Mouse (Mus musculus) forebrain, embryonic 16.5 days (tissue): ENCODE measurements around the gene Asb5. TPM values are rescaled to one million over a fixed set of nuclear protein-coding genes. Genes with fewer than 3 reads are reported as not detected.

Source experiments
- ATAC-seq: fragments of 200-750 bp; cut with Nextera tagmentation; 2 replicates; pipeline ENCODE4 v1.8.0; 2017; ENCODE audit warnings: mild to moderate bottlenecking, moderate library complexity
- H3K27ac ChIP-seq: fragments of 300-500 bp; sonication (generic); 2 replicates; pipeline ENCODE4 v1.5.1; 2014; ENCODE audit warnings: low read length, control low read depth
- H3K27me3 ChIP-seq: fragments of 300-500 bp; sonication (generic); replicated peaks from 2 replicates; pipeline ENCODE4 v1.6.1; 2014; ENCODE audit warnings: low read length; ENCODE audit not compliant: control insufficient read depth, insufficient read depth
- H3K36me3 ChIP-seq: fragments of 300-500 bp; sonication (generic); 2 replicates; pipeline ENCODE4 v1.6.1; 2014; ENCODE audit not compliant: control insufficient read depth, insufficient read depth
- H3K4me1 ChIP-seq: fragments of 300-500 bp; sonication (generic); replicated peaks from 2 replicates; pipeline ENCODE4 v1.6.1; 2014; ENCODE audit warnings: low read length; ENCODE audit not compliant: control insufficient read depth, insufficient read depth
- H3K4me2 ChIP-seq: fragments of 300-500 bp; sonication (generic); 2 replicates; pipeline ENCODE4 v1.6.1; 2014; ENCODE audit warnings: mild to moderate bottlenecking, low read length, control low read depth
- H3K4me3 ChIP-seq: fragments of 300-500 bp; sonication (generic); replicated peaks from 2 replicates; pipeline ENCODE4 v1.5.1; 2014; ENCODE audit warnings: mild to moderate bottlenecking, low read length, control low read depth
- H3K9ac ChIP-seq: fragments of 300-500 bp; sonication (generic); replicated peaks from 2 replicates; pipeline ENCODE4 v1.6.1; 2014; ENCODE audit warnings: low read depth, low read length, control low read depth
- H3K9me3 ChIP-seq: fragments of 300-500 bp; sonication (generic); 2 replicates; pipeline ENCODE4 v1.6.1; 2016; ENCODE audit warnings: low read length; ENCODE audit not compliant: control insufficient read depth
- WGBS: fragments of 180-500 bp; shearing (Covaris S2); extraction: QIAGEN DNeasy Blood & Tissue Kit; methylation state at CpG from one replicate; pipeline ENCODE4 v1.1.7; 2014; 5-methylcytosine and 5-hydroxymethylcytosine counted together
- polyA plus RNA-seq: library from polyadenylated mRNA; unstranded; fragments of >200 nt; fragmentation: Nextera tagmentation; extraction: Ambion mirVana; gene quantifications from 2 replicates; pipeline ENCODE4 v1.2.1, GENCODE M21; 2015

Asb5 gene
- polyA plus RNA-seq, 1 experiment from 2014 or later, result 6.3 TPM

DNA sequence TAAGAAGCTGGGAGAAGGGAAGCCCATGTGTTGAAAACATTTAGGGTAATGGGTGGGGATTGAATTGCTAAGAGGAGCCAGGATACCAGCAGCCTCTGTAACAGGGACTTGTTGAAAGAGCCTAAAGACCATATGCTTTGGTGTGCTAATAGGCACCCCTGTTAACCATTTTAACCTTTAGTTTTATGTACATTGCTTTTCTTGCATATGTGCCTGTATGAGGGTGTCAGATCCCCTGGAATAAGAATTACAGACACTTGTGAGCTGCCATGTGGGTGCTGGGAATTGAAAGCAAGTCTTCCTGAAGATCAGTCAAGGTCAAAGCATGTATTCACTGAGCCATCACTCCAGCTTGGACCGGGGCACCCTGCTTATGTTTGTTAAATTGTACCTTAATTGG is 35.8 kb downstream of the Asb5 start:
- Histone ChIP-seq H3K36me3 (no peaks in the 10 kb centered on the region), H3K9ac (no peak overlapping the region), H3K27me3 (no peaks in the 10 kb centered on the region), H3K4me1 (no peaks in the 10 kb centered on the region), H3K4me3 (no peak overlapping the region), H3K4me2 (no peak overlapping the region), H3K27ac (no peak overlapping the region), H3K9me3 (no peaks in the 10 kb centered on the region)
- 93% methylated on average over 1 of the region's 1 CpGs for WGBS
- ATAC-seq, result no peak

DNA sequence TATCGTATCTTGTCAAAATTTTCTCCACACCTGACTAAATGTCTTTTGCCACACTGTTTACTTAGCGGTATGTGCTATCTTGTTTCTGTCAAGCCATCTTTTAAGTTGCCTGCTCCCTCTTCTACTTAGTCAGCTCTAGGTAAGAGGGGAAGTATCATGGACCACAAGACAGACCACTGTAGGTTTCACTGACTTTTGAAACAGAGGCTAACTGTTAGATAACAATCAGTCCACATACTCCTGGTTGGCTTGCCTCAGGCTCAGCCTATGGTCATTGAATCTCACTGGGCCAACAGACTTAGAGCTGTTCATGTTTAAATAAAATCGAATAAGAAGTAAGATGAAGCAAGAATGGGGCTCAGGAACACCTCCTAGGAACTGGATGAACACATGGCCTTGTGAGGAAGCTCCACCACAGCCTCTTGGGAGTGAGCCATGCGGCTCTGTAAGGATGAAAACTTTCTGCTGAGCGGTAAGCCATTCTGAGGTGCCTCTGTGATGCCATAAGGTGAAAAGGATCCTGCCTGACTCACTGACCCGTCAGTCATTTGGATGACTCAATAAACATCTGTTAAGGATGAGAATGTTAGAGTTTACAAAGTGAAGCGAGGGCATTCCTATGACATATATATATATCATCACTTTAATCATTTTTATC is 36.4 kb downstream of the Asb5 start:
- Histone ChIP-seq H3K9ac (no peak overlapping the region), H3K27me3 (no peaks in the 10 kb centered on the region), H3K27ac (no peak overlapping the region), H3K9me3 (no peaks in the 10 kb centered on the region), H3K36me3 (no peaks in the 10 kb centered on the region), H3K4me2 (no peak overlapping the region), H3K4me3 (no peak overlapping the region), H3K4me1 (no peaks in the 10 kb centered on the region)
- ATAC-seq, result no peak
- 88% methylated on average over 7 of the region's 7 CpGs for WGBS

GRCm38 (mm10) chr8:54567168-54567567 is 37.8 kb downstream of the Asb5 start:
- H3K36me3 ChIP-seq, result no peaks in the 10 kb centered on the region
- peak; percentile 45; the same call in 1 of the 2 replicates for ATAC-seq
- no peak overlapping the region for H3K9ac ChIP-seq
- H3K4me2 ChIP-seq, result no peak overlapping the region
- H3K4me1 ChIP-seq, result no peaks in the 10 kb centered on the region
- no peak overlapping the region for H3K4me3 ChIP-seq
- H3K9me3 ChIP-seq, result no peaks in the 10 kb centered on the region
- WGBS, result 40% methylated on average over 2 of the region's 2 CpGs
- no peak overlapping the region for H3K27ac ChIP-seq
- H3K27me3 ChIP-seq, result no peaks in the 10 kb centered on the region

GRCm38 (mm10) chr8:54570618-54571609 is 41.5 kb downstream of the Asb5 start:
- no peak for ATAC-seq
- Histone ChIP-seq H3K27ac (no peak overlapping the region), H3K4me2 (no peak overlapping the region), H3K9ac (no peak overlapping the region), H3K36me3 (no peaks in the 10 kb centered on the region), H3K9me3 (no peaks in the 10 kb centered on the region), H3K4me3 (no peak overlapping the region), H3K27me3 (no peaks in the 10 kb centered on the region), H3K4me1 (no peaks in the 10 kb centered on the region)
- WGBS, result 76% methylated on average over 15 of the region's 15 CpGs

DNA sequence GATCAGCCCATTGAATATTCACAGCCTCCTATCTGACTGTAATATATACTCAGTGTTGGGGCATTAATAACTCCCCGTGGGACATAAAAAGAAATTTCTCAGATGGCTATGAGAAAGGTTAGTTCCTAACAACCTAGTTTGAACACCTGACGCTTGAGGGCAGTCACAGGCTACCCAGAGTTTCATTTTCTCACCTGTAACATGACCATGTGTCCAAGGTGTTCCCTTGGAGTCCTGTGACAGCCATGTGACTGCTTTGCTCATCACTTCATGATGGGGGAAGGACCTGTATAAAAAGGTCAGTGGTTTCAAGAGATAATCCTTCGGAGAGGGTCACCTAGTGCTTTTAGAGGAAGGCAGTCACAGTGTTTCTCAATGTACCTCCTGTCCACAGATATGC is 52.1 kb downstream of the Asb5 start:
- Histone ChIP-seq H3K27me3 (no peaks in the 10 kb centered on the region), H3K9me3 (no peaks in the 10 kb centered on the region), H3K9ac (no peak overlapping the region), H3K36me3 (no peaks in the 10 kb centered on the region), H3K27ac (no peak overlapping the region), H3K4me2 (no peak overlapping the region), H3K4me1 (no peaks in the 10 kb centered on the region), H3K4me3 (no peak overlapping the region)
- WGBS, result 89% methylated on average over 3 of the region's 3 CpGs
- no peak for ATAC-seq

- Histone ChIP-seq H3K36me3 (no peaks in the 10 kb centered on the region), H3K9me3 (no peaks in the 10 kb centered on the region), H3K9ac (no peak overlapping the region), H3K4me1 (no peaks in the 10 kb centered on the region), H3K4me2 (no peak overlapping the region), H3K4me3 (no peak overlapping the region), H3K27ac (no peak overlapping the region), H3K27me3 (no peaks in the 10 kb centered on the region)
- 45% methylated on average over 1 of the region's 1 CpGs for WGBS
- ATAC-seq, result no peak
Measured at GRCm38 (mm10) chr8:54582886-54583285, 53.5 kb downstream of the Asb5 start.

DNA sequence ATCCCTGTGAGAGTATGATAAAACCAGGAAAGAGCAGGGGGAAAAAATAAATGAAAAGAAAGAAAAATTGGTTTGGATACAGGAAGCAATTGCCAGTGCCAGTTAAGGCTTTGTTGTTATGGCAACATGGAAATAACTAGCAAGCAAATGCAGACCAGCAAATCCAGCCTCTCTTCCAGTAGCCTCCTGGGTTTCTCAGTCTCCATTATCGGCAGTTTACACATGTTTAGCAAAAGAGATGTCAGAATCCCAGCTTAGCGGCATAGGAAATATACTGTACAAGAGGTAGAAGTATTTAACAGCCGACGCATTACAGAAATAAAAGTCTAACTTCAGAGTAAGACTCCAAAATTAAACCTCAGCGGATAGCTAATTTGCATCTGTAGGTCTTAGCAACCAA is 65.3 kb downstream of the Asb5 start:
- H3K4me1 ChIP-seq, result peaks cover 12% of the 10 kb centered on the region
- ATAC-seq, result peak; percentile 73
- WGBS, result 64% methylated on average over 5 of the region's 5 CpGs
- H3K27ac ChIP-seq, result no peak overlapping the region; the same call in none of the 2 replicates
- H3K27me3 ChIP-seq, result no peaks in the 10 kb centered on the region
- H3K9me3 ChIP-seq, result no peaks in the 10 kb centered on the region
- no peak overlapping the region for H3K4me3 ChIP-seq
- peak overlapping the region; percentile 23 for H3K4me2 ChIP-seq
- no peaks in the 10 kb centered on the region for H3K36me3 ChIP-seq
- H3K9ac ChIP-seq, result no peak overlapping the region

DNA sequence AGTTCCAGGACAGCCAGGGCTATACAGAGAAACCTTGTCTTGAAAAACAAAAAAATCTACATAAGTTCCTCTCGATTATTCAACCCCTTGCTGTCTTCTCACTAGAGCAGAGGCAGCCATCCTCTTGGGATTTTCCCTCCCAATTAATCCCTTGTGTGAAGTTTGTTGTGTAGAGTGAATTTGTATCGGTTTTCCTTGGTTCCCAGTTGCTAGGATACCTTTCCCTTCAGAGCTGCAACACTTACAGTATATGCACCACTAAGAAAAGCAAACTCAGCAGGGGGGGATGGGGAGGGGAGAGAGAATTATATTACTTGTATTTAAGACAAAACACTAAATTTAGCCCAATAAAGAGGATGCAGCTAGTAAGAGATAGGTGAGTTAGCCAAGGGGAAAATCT is 66.7 kb downstream of the Asb5 start:
- ATAC-seq, result peak; percentile 30; the same call in 1 of the 2 replicates
- H3K27me3 ChIP-seq, result no peaks in the 10 kb centered on the region
- no peaks in the 10 kb centered on the region for H3K36me3 ChIP-seq
- H3K4me3 ChIP-seq, result no peak overlapping the region
- H3K9me3 ChIP-seq, result no peaks in the 10 kb centered on the region
- H3K27ac ChIP-seq, result no peak overlapping the region
- no peak overlapping the region for H3K9ac ChIP-seq
- peaks cover 19% of the 10 kb centered on the region for H3K4me1 ChIP-seq
- no peak overlapping the region for H3K4me2 ChIP-seq
- WGBS, result 26% methylated on average over 2 of the region's 2 CpGs

DNA sequence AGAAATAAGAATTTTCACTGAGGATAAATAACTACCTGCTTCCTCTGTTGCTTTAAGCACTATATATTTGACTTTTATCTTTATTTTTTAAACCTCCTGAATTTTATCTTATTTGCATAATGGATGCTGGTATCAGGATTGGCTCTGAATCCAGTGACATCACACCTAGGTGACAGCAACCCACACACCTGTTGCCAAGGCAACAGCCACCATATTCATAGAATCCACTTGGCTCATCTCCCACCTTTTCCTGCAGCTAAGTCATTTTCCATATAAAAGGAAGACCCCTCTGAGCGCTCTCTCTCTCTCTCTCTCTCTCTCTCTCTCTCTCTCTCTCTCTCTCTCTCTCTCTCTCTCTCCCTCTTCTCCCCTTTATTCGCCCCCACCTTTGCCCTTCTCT is 67.6 kb downstream of the Asb5 start:
- no peak overlapping the region for H3K27ac ChIP-seq
- no peak for ATAC-seq
- peaks cover 19% of the 10 kb centered on the region for H3K4me1 ChIP-seq
- no peak overlapping the region for H3K9ac ChIP-seq
- H3K9me3 ChIP-seq, result no peaks in the 10 kb centered on the region
- H3K36me3 ChIP-seq, result no peaks in the 10 kb centered on the region
- H3K27me3 ChIP-seq, result no peaks in the 10 kb centered on the region
- no peak overlapping the region for H3K4me3 ChIP-seq
- H3K4me2 ChIP-seq, result no peak overlapping the region
- WGBS, result 72% methylated on average over 2 of the region's 2 CpGs
